Mouse (Mus musculus): ENCODE measurements around the gene Itgb2l. TPM values are rescaled to one million over a fixed set of nuclear protein-coding genes. Genes with fewer than 3 reads are reported as not detected.

The Itgb2l gene
- total RNA-seq, 2 experiments from 2014 or later, result not detected

Other genes starting within 250 kb of the Itgb2l start
- gene Sh3bgr, start 243.2 kb downstream of the Itgb2l start, total RNA-seq (2021), result 1 to 10 TPM; 1.4 to 2.1 TPM
- 10 to 100 TPM; 26.0 TPM for gene B3galt5, start 207.8 kb downstream of the Itgb2l start, total RNA-seq (2021)
- 100 to 1,000 TPM; 318 to 373 TPM for gene Pcp4, start 24.0 kb upstream of the Itgb2l start, total RNA-seq (2021)